Mouse (Mus musculus) kidney, embryonic 14.5 days (tissue): ENCODE data around the gene Ptbp1. TPM values are rescaled to one million over a fixed set of nuclear protein-coding genes. Genes with fewer than 3 reads are reported as not detected.

Experiments used
- ATAC-seq: fragments of 200-750 bp; cut with Nextera tagmentation; 2 replicates; pipeline ENCODE4 v1.8.0; 2017; ENCODE audit warnings: moderate number of reproducible peaks, mild to moderate bottlenecking, moderate TSS enrichment, moderate library complexity; ENCODE audit not compliant: low FRiP score, low TSS enrichment
- H3K27ac ChIP-seq: fragments of 300-500 bp; sonication (generic); 2 replicates; pipeline ENCODE4 v1.5.1; 2014; ENCODE audit warnings: low read depth, mild to moderate bottlenecking, low read length, moderate library complexity, mixed read lengths
- H3K27me3 ChIP-seq: fragments of 300-500 bp; sonication (generic); 2 replicates; pipeline ENCODE4 v1.6.1; 2014; ENCODE audit warnings: mild to moderate bottlenecking, low read length; ENCODE audit not compliant: control insufficient read depth, insufficient read depth
- H3K36me3 ChIP-seq: fragments of 300-500 bp; sonication (generic); 2 replicates; pipeline ENCODE4 v1.6.1; 2014; ENCODE audit warnings: low read length, mixed read lengths; ENCODE audit not compliant: control insufficient read depth, insufficient read depth
- H3K4me1 ChIP-seq: fragments of 300-500 bp; sonication (generic); 2 replicates; pipeline ENCODE4 v1.6.1; 2014; ENCODE audit warnings: low read length, mixed read lengths; ENCODE audit not compliant: control insufficient read depth, insufficient read depth
- H3K4me2 ChIP-seq: fragments of 300-500 bp; sonication (generic); replicated peaks from 2 replicates; pipeline ENCODE4 v1.6.1; 2014; ENCODE audit warnings: low read depth, mild to moderate bottlenecking, low read length
- H3K4me3 ChIP-seq: fragments of 300-500 bp; sonication (generic); 2 replicates; pipeline ENCODE4 v1.5.1; 2014; ENCODE audit warnings: mild to moderate bottlenecking, low read length
- H3K9ac ChIP-seq: fragments of 300-500 bp; sonication (generic); 2 replicates; pipeline ENCODE4 v1.6.1; 2014; ENCODE audit warnings: low read depth, mild to moderate bottlenecking, low read length, moderate library complexity
- H3K9me3 ChIP-seq: fragments of 300-500 bp; sonication (generic); 2 replicates; pipeline ENCODE4 v1.6.1; 2016; ENCODE audit warnings: low read length; ENCODE audit not compliant: control insufficient read depth
- whole genome bisulfite sequencing: fragments of 180-500 bp; shearing (Covaris S2); extraction: QIAGEN DNeasy Blood & Tissue Kit; methylation state at CpG from one replicate; pipeline ENCODE4 v1.1.7; 2014; 5-methylcytosine and 5-hydroxymethylcytosine counted together
- polyA plus RNA-seq: library from polyadenylated mRNA; unstranded; fragments of >200 nt; fragmentation: Nextera tagmentation; extraction: Ambion mirVana; gene quantifications from 2 replicates; pipeline ENCODE4 v1.2.1, GENCODE M21; 2014

The Ptbp1 gene
- polyA plus RNA-seq = 279 and 333 TPM in 2 replicates

DNA sequence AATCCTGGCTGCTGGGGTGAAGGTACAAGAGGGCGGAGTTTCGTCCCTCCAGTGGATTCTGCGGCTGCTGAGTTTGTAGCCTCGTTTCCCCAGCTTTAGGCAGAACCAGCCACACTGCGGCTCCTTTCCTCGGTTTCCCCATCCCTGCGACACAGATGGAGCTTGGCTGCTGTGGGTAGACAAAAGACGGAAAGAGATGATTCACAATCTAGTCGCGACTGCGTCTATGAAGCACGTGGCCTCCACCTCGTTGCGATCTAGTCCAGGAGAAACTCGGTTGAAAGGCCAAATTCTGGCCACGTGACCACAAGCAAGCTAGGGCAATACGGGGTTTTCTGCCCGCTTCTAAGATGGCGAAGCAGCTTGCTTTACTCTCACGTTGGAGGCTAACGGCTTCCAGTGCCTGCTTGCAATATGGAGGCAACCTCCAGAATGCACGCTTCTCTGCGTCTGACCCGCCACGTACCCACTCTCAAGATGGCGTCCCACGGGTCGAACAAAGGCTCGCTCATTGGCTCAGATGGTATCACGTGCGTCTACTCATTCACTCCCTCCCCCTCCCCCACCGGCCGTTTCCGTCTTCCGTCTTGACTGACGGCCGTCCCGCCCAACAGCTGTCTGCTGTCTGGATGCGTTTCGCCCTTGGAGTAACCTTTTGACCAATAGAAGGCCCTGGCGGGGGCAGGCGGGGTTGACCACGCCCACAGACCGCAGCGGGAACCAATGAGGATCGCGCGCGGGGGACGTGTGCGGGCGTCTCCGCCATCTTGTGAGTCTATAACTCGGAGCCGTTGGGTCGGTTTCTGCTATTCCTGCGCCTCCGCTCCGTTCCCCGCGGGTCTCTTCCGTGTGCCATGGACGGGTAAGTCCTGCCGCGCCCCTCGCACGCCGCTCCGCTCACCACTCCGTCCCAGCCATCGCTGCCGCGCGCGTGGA, at the start of gene Ptbp1:
TSS of gene Ptbp1 (plus strand) at position 568 of the 936 bp plus-strand sequence.
- peaks cover 31% of the 10 kb centered on the region for H3K36me3 ChIP-seq
- peak within 1 kb of the TSS; percentile 100 for H3K27ac ChIP-seq
- H3K4me1 ChIP-seq = peaks cover 46% of the 10 kb centered on the region
- ATAC-seq = peak; percentile 92
- under 1% methylated on average over 75 of the region's 75 CpGs for WGBS
- peak within 1 kb of the TSS; percentile 100 for H3K4me2 ChIP-seq
- H3K27me3 ChIP-seq = no peaks in the 10 kb centered on the region
- H3K4me3 ChIP-seq = peak within 1 kb of the TSS; percentile 100
- no peaks in the 10 kb centered on the region for H3K9me3 ChIP-seq
- peak within 1 kb of the TSS; percentile 100 for H3K9ac ChIP-seq

DNA sequence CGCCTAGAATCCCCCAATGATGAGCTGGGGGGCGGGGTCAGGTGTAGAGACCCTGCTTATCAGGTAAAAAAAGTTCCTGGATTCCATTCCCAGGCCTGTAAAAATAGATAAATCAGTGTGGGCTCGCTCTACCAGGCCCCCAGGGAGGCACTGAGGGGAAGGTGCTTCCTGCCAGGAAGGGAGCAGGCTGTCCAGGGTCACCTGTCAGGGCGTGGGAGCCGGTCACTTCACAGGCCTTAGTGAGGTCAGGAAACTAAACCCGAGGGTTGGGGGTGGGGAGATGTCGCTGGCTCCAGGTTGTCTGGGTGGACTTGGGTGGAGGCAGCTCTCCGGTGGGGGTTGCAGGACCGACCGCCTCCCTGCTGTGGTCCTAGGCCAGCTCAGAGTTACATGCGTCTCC, 48.6 kb upstream of the Ptbp1 start:
- no peak overlapping the region for H3K4me2 ChIP-seq
- ATAC-seq = 0 out of 2 replicates have a peak, but pooled peaks have one; percentile 13
- H3K36me3 ChIP-seq = peaks cover 26% of the 10 kb centered on the region; the same call in 1 of the 2 replicates
- H3K27me3 ChIP-seq = no peaks in the 10 kb centered on the region
- peak overlapping the region; percentile 66 for H3K27ac ChIP-seq
- peaks cover 53% of the 10 kb centered on the region for H3K4me1 ChIP-seq
- no peak overlapping the region for H3K9ac ChIP-seq
- no peak overlapping the region for H3K4me3 ChIP-seq
- 21% methylated on average over 11 of the region's 11 CpGs for WGBS
- no peaks in the 10 kb centered on the region for H3K9me3 ChIP-seq

DNA sequence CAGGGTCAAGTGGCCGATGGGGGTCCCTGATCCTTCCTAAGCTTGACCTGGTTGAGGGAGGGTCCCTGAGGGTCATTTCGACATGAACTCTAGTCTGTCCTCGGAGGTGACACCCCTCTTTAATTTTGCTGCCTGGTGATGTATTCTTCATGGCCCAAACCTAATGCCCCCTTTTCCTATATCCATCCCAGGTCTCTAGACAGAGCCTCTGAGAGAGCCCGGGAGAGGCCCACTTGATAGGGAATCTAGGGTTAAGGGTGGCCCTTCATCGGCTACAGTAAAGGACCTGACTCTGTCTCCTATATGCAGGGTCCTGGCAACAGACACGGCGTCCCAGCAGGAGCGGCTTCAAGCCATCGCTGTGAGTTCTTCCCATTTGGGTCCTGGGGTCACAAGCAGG, 47.9 kb upstream of the Ptbp1 start:
- Histone ChIP-seq H3K4me1 (peaks cover 48% of the 10 kb centered on the region), H3K4me3 (no peak overlapping the region), H3K27ac (peak overlapping the region; percentile 65; the same call in 1 of the 2 replicates), H3K4me2 (no peak overlapping the region), H3K27me3 (no peaks in the 10 kb centered on the region), H3K36me3 (peaks cover 30% of the 10 kb centered on the region; the same call in 1 of the 2 replicates), H3K9ac (no peak overlapping the region), H3K9me3 (no peaks in the 10 kb centered on the region)
- ATAC-seq = no peak
- 75% methylated on average over 9 of the region's 9 CpGs for WGBS

- Histone ChIP-seq H3K27me3 (no peaks in the 10 kb centered on the region), H3K27ac (no peak overlapping the region; the same call in 1 of the 2 replicates), H3K4me3 (no peak overlapping the region), H3K36me3 (peaks cover 35% of the 10 kb centered on the region; the same call in 1 of the 2 replicates), H3K4me1 (peaks cover 43% of the 10 kb centered on the region), H3K9me3 (no peaks in the 10 kb centered on the region), H3K4me2 (no peak overlapping the region), H3K9ac (no peak overlapping the region)
- WGBS = 75% methylated on average over 10 of the region's 10 CpGs
- no peak for ATAC-seq
Observed at GRCm38 (mm10) chr10:79806972-79807371, 47.3 kb upstream of the Ptbp1 start.

GRCm38 (mm10) chr10:79807826-79808225, 46.4 kb upstream of the Ptbp1 start:
- no peak overlapping the region for H3K4me2 ChIP-seq
- H3K4me1 ChIP-seq = peaks cover 37% of the 10 kb centered on the region
- peaks cover 39% of the 10 kb centered on the region; the same call in 1 of the 2 replicates for H3K36me3 ChIP-seq
- no peak overlapping the region for H3K9ac ChIP-seq
- H3K9me3 ChIP-seq = no peaks in the 10 kb centered on the region
- 47% methylated on average over 11 of the region's 11 CpGs for WGBS
- ATAC-seq = no peak
- no peaks in the 10 kb centered on the region for H3K27me3 ChIP-seq
- H3K27ac ChIP-seq = peak overlapping the region; percentile 24; the same call in 1 of the 2 replicates
- H3K4me3 ChIP-seq = no peak overlapping the region

DNA sequence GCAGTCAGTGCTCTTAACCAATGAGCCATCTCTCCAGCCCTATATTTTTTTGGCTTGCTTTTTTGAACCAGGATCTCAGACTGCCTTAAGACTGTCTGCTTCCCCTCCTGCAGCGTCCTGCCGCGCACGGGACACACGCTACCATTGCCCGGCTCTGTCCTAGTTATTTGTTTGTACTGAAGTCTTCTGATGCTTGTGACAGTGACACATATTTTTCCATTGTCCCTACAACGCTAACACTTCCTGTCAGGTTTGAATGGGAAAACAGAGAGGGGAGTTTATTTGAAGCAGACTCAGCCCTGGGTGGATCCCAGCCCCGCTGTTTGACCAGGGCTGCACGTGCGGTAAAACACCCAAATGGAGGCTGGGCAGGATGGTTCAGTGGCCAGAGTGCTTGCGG, 45.5 kb upstream of the Ptbp1 start:
- Histone ChIP-seq H3K9me3 (no peaks in the 10 kb centered on the region), H3K4me1 (peaks cover 28% of the 10 kb centered on the region), H3K4me2 (no peak overlapping the region), H3K4me3 (no peak overlapping the region), H3K27me3 (no peaks in the 10 kb centered on the region), H3K36me3 (peaks cover 39% of the 10 kb centered on the region; the same call in 1 of the 2 replicates), H3K27ac (no peak overlapping the region), H3K9ac (no peak overlapping the region)
- 83% methylated on average over 11 of the region's 11 CpGs for WGBS
- ATAC-seq = no peak

- H3K9me3 ChIP-seq = no peaks in the 10 kb centered on the region
- no peak overlapping the region for H3K27ac ChIP-seq
- 0 out of 2 replicates have a peak, but pooled peaks cover 11% of the 10 kb centered on the region for H3K4me1 ChIP-seq
- peaks cover 56% of the 10 kb centered on the region for H3K36me3 ChIP-seq
- no peaks in the 10 kb centered on the region for H3K27me3 ChIP-seq
- WGBS = 21% methylated on average over 15 of the region's 15 CpGs
- no peak overlapping the region for H3K4me2 ChIP-seq
- peak; percentile 33 for ATAC-seq
- H3K9ac ChIP-seq = no peak overlapping the region; the same call in 1 of the 2 replicates
- no peak overlapping the region for H3K4me3 ChIP-seq
Observed at GRCm38 (mm10) chr10:79811736-79812637, 42.2 kb upstream of the Ptbp1 start.

GRCm38 (mm10) chr10:79814271-79814842, 39.9 kb upstream of the Ptbp1 start:
- H3K27me3 ChIP-seq = no peaks in the 10 kb centered on the region
- H3K9me3 ChIP-seq = no peaks in the 10 kb centered on the region
- no peak overlapping the region for H3K4me2 ChIP-seq
- no peak overlapping the region for H3K9ac ChIP-seq
- H3K36me3 ChIP-seq = peaks cover 50% of the 10 kb centered on the region
- WGBS = 75% methylated on average over 5 of the region's 5 CpGs
- no peak overlapping the region for H3K4me3 ChIP-seq
- peak overlapping the region; percentile 60; the same call in 1 of the 2 replicates for H3K27ac ChIP-seq
- ATAC-seq = peak; percentile 50; the same call in 1 of the 2 replicates
- H3K4me1 ChIP-seq = 0 out of 2 replicates have a peak, but pooled peaks cover 11% of the 10 kb centered on the region
